12 mouse cellular contexts compared by ENCODE assay signal in the genomic region with DNA sequence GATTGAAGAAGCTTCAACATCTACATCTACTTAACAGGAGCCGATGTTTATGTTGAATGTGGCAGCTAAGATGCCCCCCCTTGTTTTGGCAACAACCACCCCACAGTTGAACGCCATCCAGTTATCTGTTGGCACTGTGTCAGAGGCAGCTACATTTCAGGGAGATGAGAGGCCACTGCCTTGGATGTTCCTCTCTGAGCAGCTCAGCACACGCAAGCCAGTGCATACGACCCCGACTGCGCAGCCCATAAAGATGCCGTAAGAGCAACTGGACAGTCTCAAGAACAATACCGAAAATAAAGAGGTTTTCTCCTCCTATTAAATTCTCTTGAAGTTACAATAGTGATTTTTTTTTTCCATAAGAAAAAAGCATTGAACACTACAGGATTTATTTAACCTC. TPM values are rescaled to one million over a fixed set of nuclear protein-coding genes. Genes with fewer than 3 reads are reported as not detected.
DNase-seq lines count a peak whose midpoint lies in the region; ATAC-seq and TF ChIP-seq lines count a peak whose summit lies in the region.
"Had no signal": no experiment of that assay in that cellular context is flagged by ENCODE, and none has a peak within 500 bp of the region (broad histone marks: within the 10 kb centered on the region; RNA-seq: fewer than 3 reads in every experiment).

No protein-coding gene starts in this region.

- no peaks in the 10 kb centered on the region for H3K9me3 ChIP-seq in intestine, embryonic 15.5 days
- no peaks in the 10 kb centered on the region for H3K9me3 ChIP-seq in intestine, postnatal 0 days (ENCODE audit: control insufficient read depth)
- H3K9me3 ChIP-seq in midbrain, postnatal 0 days (ENCODE audit: low read length), result no peaks in the 10 kb centered on the region
- no peaks in the 10 kb centered on the region for H3K9me3 ChIP-seq in midbrain, embryonic 11.5 days (ENCODE audit: control insufficient read depth, low read length)
- H3K9me3 ChIP-seq: forebrain, embryonic 12.5 days; heart, embryonic 15.5 days had no signal

- H3K36me3 ChIP-seq in intestine, embryonic 15.5 days, result no peaks in the 10 kb centered on the region
- H3K36me3 ChIP-seq in intestine, postnatal 0 days (ENCODE audit: control insufficient read depth, insufficient read depth), result no peaks in the 10 kb centered on the region
- H3K36me3 ChIP-seq in midbrain, postnatal 0 days (ENCODE audit: insufficient read depth, low read length), result peaks cover 2% of the 10 kb centered on the region; the same call in 1 of the 2 replicates
- H3K36me3 ChIP-seq in midbrain, embryonic 11.5 days (ENCODE audit: control insufficient read depth, insufficient read depth, low read length), result no peaks in the 10 kb centered on the region
- H3K36me3 ChIP-seq in myocyte (ENCODE audit: control insufficient read depth, insufficient read depth), result no peaks in the 10 kb centered on the region
- H3K36me3 ChIP-seq: forebrain, embryonic 12.5 days had no signal

- no peak overlapping the region for H3K4me3 ChIP-seq in intestine, embryonic 15.5 days (replicated peaks)
- no peak overlapping the region for H3K4me3 ChIP-seq in intestine, postnatal 0 days (ENCODE audit: low read depth, low read length)
- no peak overlapping the region for H3K4me3 ChIP-seq in midbrain, postnatal 0 days (ENCODE audit: low read depth, low read length)
- no peak overlapping the region for H3K4me3 ChIP-seq in midbrain, embryonic 11.5 days (ENCODE audit: low read depth, low read length)
- H3K4me3 ChIP-seq in myocyte, result no peak overlapping the region
- H3K4me3 ChIP-seq: forebrain, embryonic 12.5 days; heart, embryonic 15.5 days had no signal

- H3K27ac ChIP-seq in intestine, embryonic 15.5 days, result 0 out of 2 replicates have a peak overlapping the region, but pooled peaks have one; percentile 29
- no peak overlapping the region for H3K27ac ChIP-seq in intestine, postnatal 0 days (ENCODE audit: low read depth, low read length)
- H3K27ac ChIP-seq in midbrain, postnatal 0 days (ENCODE audit: low read depth, low read length), result no peak overlapping the region
- no peak overlapping the region for H3K27ac ChIP-seq in midbrain, embryonic 11.5 days (ENCODE audit: low read depth, low read length)
- H3K27ac ChIP-seq: forebrain, embryonic 12.5 days; heart, embryonic 15.5 days; macrophage had no signal

- no peaks in the 10 kb centered on the region for H3K79me2 ChIP-seq in myocyte (ENCODE audit: control insufficient read depth, insufficient read depth)

- ATAC-seq in intestine, embryonic 15.5 days, result peak; percentile 72; the same call in 1 of the 2 replicates
- ATAC-seq in intestine, postnatal 0 days, result no peak
- no peak for ATAC-seq in midbrain, postnatal 0 days (ENCODE audit: low FRiP score)
- no peak for ATAC-seq in midbrain, embryonic 11.5 days (ENCODE audit: low FRiP score)

- no peak for TF ChIP-seq CTCF in intestine, postnatal 0 days (IDR thresholded peaks at IDR 0.05; ENCODE audit: low read depth)
- TF ChIP-seq CTCF in midbrain, postnatal 0 days (IDR thresholded peaks at IDR 0.05), result no peak

- H3K4me1 ChIP-seq in intestine, embryonic 15.5 days (replicated peaks), result 0 out of 2 replicates have a peak, but pooled peaks cover 10% of the 10 kb centered on the region
- H3K4me1 ChIP-seq in intestine, postnatal 0 days (replicated peaks; ENCODE audit: control insufficient read depth, insufficient read depth, low read length), result no peaks in the 10 kb centered on the region
- no peaks in the 10 kb centered on the region for H3K4me1 ChIP-seq in midbrain, postnatal 0 days (ENCODE audit: insufficient read depth, low read length)
- H3K4me1 ChIP-seq in midbrain, embryonic 11.5 days (ENCODE audit: control insufficient read depth, insufficient read depth, low read length), result no peaks in the 10 kb centered on the region
- H3K4me1 ChIP-seq: forebrain, embryonic 12.5 days had no signal

- no peak overlapping the region for H3ac ChIP-seq in myocyte (ENCODE audit: control insufficient read depth, insufficient read length)

- H3K27me3 ChIP-seq in intestine, embryonic 15.5 days (replicated peaks), result no peaks in the 10 kb centered on the region
- no peaks in the 10 kb centered on the region for H3K27me3 ChIP-seq in intestine, postnatal 0 days (replicated peaks; ENCODE audit: control insufficient read depth, insufficient read depth, low read length)
- H3K27me3 ChIP-seq in midbrain, postnatal 0 days (ENCODE audit: insufficient read depth, low read length), result no peaks in the 10 kb centered on the region
- no peaks in the 10 kb centered on the region for H3K27me3 ChIP-seq in midbrain, embryonic 11.5 days (ENCODE audit: control insufficient read depth, insufficient read depth, low read length)
- H3K27me3 ChIP-seq in myocyte (ENCODE audit: control insufficient read depth, insufficient read depth, insufficient read length), result no peaks in the 10 kb centered on the region
- H3K27me3 ChIP-seq: forebrain, embryonic 12.5 days; heart, embryonic 15.5 days had no signal

- DNase-seq in adrenal gland, postnatal 10 days, result peak; percentile 20
- no peak for DNase-seq in adrenal gland, adult 2 months
- DNase-seq in midbrain, postnatal 0 days (ENCODE audit: low spot score), result peak; percentile 15
- no peak for DNase-seq in midbrain, embryonic 11.5 days (ENCODE audit: low spot score, missing footprints)
- no peak for DNase-seq in frontal cortex, postnatal 10 days (ENCODE audit: low spot score in 2 of 2)
- DNase-seq: gastrocnemius, postnatal 25 days had no signal

- TF ChIP-seq POLR2A in myocyte (IDR thresholded peaks at IDR 0.05; ENCODE audit: insufficient read length, low read depth), result no peak

- no peak overlapping the region for H3K9ac ChIP-seq in intestine, embryonic 15.5 days
- H3K9ac ChIP-seq in intestine, postnatal 0 days (ENCODE audit: low read depth, low read length), result no peak overlapping the region
- no peak overlapping the region for H3K9ac ChIP-seq in midbrain, postnatal 0 days (replicated peaks; ENCODE audit: low read length, poor library complexity, severe bottlenecking)
- H3K9ac ChIP-seq in midbrain, embryonic 11.5 days (ENCODE audit: low read length), result no peak overlapping the region
- H3K9ac ChIP-seq: forebrain, embryonic 12.5 days; heart, embryonic 15.5 days had no signal

- H3K4me2 ChIP-seq in intestine, embryonic 15.5 days (replicated peaks), result no peak overlapping the region
- H3K4me2 ChIP-seq in intestine, postnatal 0 days (replicated peaks; ENCODE audit: low read depth), result no peak overlapping the region
- no peak overlapping the region for H3K4me2 ChIP-seq in midbrain, postnatal 0 days (ENCODE audit: low read depth, low read length, poor library complexity, severe bottlenecking)
- no peak overlapping the region for H3K4me2 ChIP-seq in midbrain, embryonic 11.5 days
- peak overlapping the region; percentile 36 for H3K4me2 ChIP-seq in myocyte (ENCODE audit: low read depth)
- H3K4me2 ChIP-seq: forebrain, embryonic 12.5 days; heart, embryonic 15.5 days had no signal

- 53% methylated on average over 8 of the region's 8 CpGs for WGBS in intestine, embryonic 15.5 days
- WGBS in intestine, postnatal 0 days, result 57% methylated on average over 8 of the region's 8 CpGs
- WGBS in midbrain, postnatal 0 days, result 84% methylated on average over 8 of the region's 8 CpGs
- 91% methylated on average over 8 of the region's 8 CpGs for WGBS in midbrain, embryonic 11.5 days

RNA-seq across cellular contexts. Expression of a gene that starts 5.9 kb away (rescaled TPM):
- 10 to 100 TPM in 1 of 2 experiments, 1 to 10 TPM in 1; 8.6 to 11.5 TPM for total RNA-seq in adrenal gland, postnatal 10 days (2021)
- 10 to 100 TPM in 1 of 2 experiments, 1 to 10 TPM in 1; 7.8 to 15.9 TPM for total RNA-seq in adrenal gland, adult 2 months (2021)
- 2.0 and 2.2 TPM in 2 replicates for polyA plus RNA-seq in adrenal gland, adult 2 months (2012; rRNA removed)
- polyA plus RNA-seq in intestine, embryonic 15.5 days (2015; fragmentation: Nextera tagmentation; extraction: Ambion mirVana), result 6.7 and 6.9 TPM in 2 replicates
- polyA plus RNA-seq in intestine, postnatal 0 days (2015; fragmentation: Nextera tagmentation; extraction: Ambion mirVana), result 2.5 and 3.0 TPM in 2 replicates
- total RNA-seq in midbrain, postnatal 0 days (2014; rRNA removed), result 7.2 and 9.9 TPM in 2 replicates
- polyA plus RNA-seq in midbrain, postnatal 0 days (2015; fragmentation: Nextera tagmentation; extraction: Ambion mirVana), result 4.7 and 5.0 TPM in 2 replicates
- 10.1 and 10.4 TPM in 2 replicates for polyA plus RNA-seq in midbrain, embryonic 11.5 days (2014; fragmentation: Nextera tagmentation; extraction: Ambion mirVana)
- 1.4 TPM for polyA plus RNA-seq in myocyte (2012; fragmentation: generic; extraction: Trizol)

RNA-seq across cellular contexts. Expression of a gene that starts 23.7 kb away (rescaled TPM):
- total RNA-seq in adrenal gland, postnatal 10 days (2021), result 10 to 100 TPM; 28.2 to 31.0 TPM
- 10 to 100 TPM; 32.2 to 33.3 TPM for total RNA-seq in adrenal gland, adult 2 months (2021)
- polyA plus RNA-seq in adrenal gland, adult 2 months (2012; rRNA removed), result 3.9 and 6.0 TPM in 2 replicates
- polyA plus RNA-seq in intestine, embryonic 15.5 days (2015; fragmentation: Nextera tagmentation; extraction: Ambion mirVana), result 47.6 and 58.2 TPM in 2 replicates
- 50.3 and 51.9 TPM in 2 replicates for polyA plus RNA-seq in intestine, postnatal 0 days (2015; fragmentation: Nextera tagmentation; extraction: Ambion mirVana)
- 23.2 and 25.4 TPM in 2 replicates for total RNA-seq in midbrain, postnatal 0 days (2014; rRNA removed)
- 40.3 and 41.8 TPM in 2 replicates for polyA plus RNA-seq in midbrain, postnatal 0 days (2015; fragmentation: Nextera tagmentation; extraction: Ambion mirVana)
- 68.0 and 69.5 TPM in 2 replicates for polyA plus RNA-seq in midbrain, embryonic 11.5 days (2014; fragmentation: Nextera tagmentation; extraction: Ambion mirVana)
- polyA plus RNA-seq in myocyte (2012; fragmentation: generic; extraction: Trizol), result 22.0 TPM

RNA-seq across cellular contexts. Expression of a gene that starts 23.9 kb away (rescaled TPM):
- 1 to 10 TPM in 1 of 2 experiments, under 1 TPM in 1; 0.78 to 1.2 TPM for total RNA-seq in adrenal gland, postnatal 10 days (2021)
- 1 to 10 TPM; 1.2 to 2.5 TPM for total RNA-seq in adrenal gland, adult 2 months (2021)
- 0.29 and 0.57 TPM in 2 replicates for polyA plus RNA-seq in adrenal gland, adult 2 months (2012; rRNA removed)
- polyA plus RNA-seq in intestine, embryonic 15.5 days (2015; fragmentation: Nextera tagmentation; extraction: Ambion mirVana), result 1.7 TPM in 2 replicates
- polyA plus RNA-seq in intestine, postnatal 0 days (2015; fragmentation: Nextera tagmentation; extraction: Ambion mirVana), result 0.86 and 0.96 TPM in 2 replicates
- total RNA-seq in midbrain, postnatal 0 days (2014; rRNA removed), result 1.5 and 1.7 TPM in 2 replicates
- 1.7 and 1.8 TPM in 2 replicates for polyA plus RNA-seq in midbrain, postnatal 0 days (2015; fragmentation: Nextera tagmentation; extraction: Ambion mirVana)
- polyA plus RNA-seq in midbrain, embryonic 11.5 days (2014; fragmentation: Nextera tagmentation; extraction: Ambion mirVana), result 1.0 TPM in 2 replicates
- polyA plus RNA-seq in myocyte (2012; fragmentation: generic; extraction: Trizol), result 1.7 TPM
- polyA plus RNA-seq: macrophage had no signal

RNA-seq across cellular contexts. Expression of a gene that starts 45.2 kb away (rescaled TPM):
- total RNA-seq in adrenal gland, postnatal 10 days (2021), result 10 to 100 TPM; 59.5 to 62.7 TPM
- total RNA-seq in adrenal gland, adult 2 months (2021), result 10 to 100 TPM; 64.2 to 95.9 TPM
- 94.8 and 100.0 TPM in 2 replicates for polyA plus RNA-seq in adrenal gland, adult 2 months (2012; rRNA removed)
- 66.8 and 72.0 TPM in 2 replicates for polyA plus RNA-seq in intestine, embryonic 15.5 days (2015; fragmentation: Nextera tagmentation; extraction: Ambion mirVana)
- polyA plus RNA-seq in intestine, postnatal 0 days (2015; fragmentation: Nextera tagmentation; extraction: Ambion mirVana), result 44.5 and 44.9 TPM in 2 replicates
- total RNA-seq in midbrain, postnatal 0 days (2014; rRNA removed), result 43.1 and 65.3 TPM in 2 replicates
- 79.5 and 82.5 TPM in 2 replicates for polyA plus RNA-seq in midbrain, postnatal 0 days (2015; fragmentation: Nextera tagmentation; extraction: Ambion mirVana)
- polyA plus RNA-seq in midbrain, embryonic 11.5 days (2014; fragmentation: Nextera tagmentation; extraction: Ambion mirVana), result 91.5 and 93.6 TPM in 2 replicates
- 342 TPM for polyA plus RNA-seq in myocyte (2012; fragmentation: generic; extraction: Trizol)

Comparison
In these comparisons a context has a peak if more than half of its experiments do, and no peak if none do; other contexts are left out.
1. DNase-seq: peak in adrenal gland, postnatal 10 days (single experiment) and midbrain, postnatal 0 days (single experiment); none in adrenal gland, adult 2 months (single experiment), midbrain, embryonic 11.5 days (single experiment) and frontal cortex, postnatal 10 days (0 of 2).